Mouse (Mus musculus) CH12.LX (cell line): ENCODE results near the gene Arhgef40.

Experiments used
- CTCF ChIP-seq, 2 experiments: IDR thresholded peaks in 1 of 2; conservative IDR thresholded peaks in 1 of 2; 2 replicates each; pipeline ENCODE4 v1.5.1; 2011 to 2012; ENCODE audit warnings: low read depth in 2 of 2, low read length in 2 of 2, improper control_type of control experiment in 1 of 2, inconsistent platforms in 1 of 2, mild to moderate bottlenecking in 1 of 2, moderate library complexity in 1 of 2
- POLR2A ChIP-seq: IDR thresholded peaks from 2 replicates; pipeline ENCODE4 v1.6.1; 2011; ENCODE audit warnings: low read depth, mild to moderate bottlenecking, improper control_type of control experiment, low read length
- POLR2AphosphoS2 ChIP-seq: IDR thresholded peaks from 2 replicates; pipeline ENCODE4 v1.6.1; 2011; ENCODE audit warnings: low read depth, low read length, improper control_type of control experiment
- SIN3A ChIP-seq: IDR thresholded peaks from 2 replicates; pipeline ENCODE4 v1.6.1; 2012; ENCODE audit warnings: low read length, improper control_type of control experiment, inconsistent platforms
- UBTF ChIP-seq: IDR thresholded peaks from 2 replicates; pipeline ENCODE4 v1.6.1; 2012; ENCODE audit warnings: low read depth, mild to moderate bottlenecking, inconsistent platforms, low read length, improper control_type of control experiment, moderate library complexity

- TF ChIP-seq POLR2A = no peak
- TF ChIP-seq CTCF (conservative IDR thresholded peaks at IDR 0.05 in 1 of 2, IDR thresholded peaks at IDR 0.05 in 1 of 2; ENCODE audit: low read depth in 2 of 2, low read length in 2 of 2) = no peak
- TF ChIP-seq UBTF = no peak
- no peak for TF ChIP-seq SIN3A
- TF ChIP-seq POLR2AphosphoS2 = no peak
These were observed 21.1 kb downstream of the Arhgef40 start for GRCm38 (mm10) chr14:52005616-52006015.
